30 mouse cellular contexts compared by ENCODE assay signal in the genomic region with DNA sequence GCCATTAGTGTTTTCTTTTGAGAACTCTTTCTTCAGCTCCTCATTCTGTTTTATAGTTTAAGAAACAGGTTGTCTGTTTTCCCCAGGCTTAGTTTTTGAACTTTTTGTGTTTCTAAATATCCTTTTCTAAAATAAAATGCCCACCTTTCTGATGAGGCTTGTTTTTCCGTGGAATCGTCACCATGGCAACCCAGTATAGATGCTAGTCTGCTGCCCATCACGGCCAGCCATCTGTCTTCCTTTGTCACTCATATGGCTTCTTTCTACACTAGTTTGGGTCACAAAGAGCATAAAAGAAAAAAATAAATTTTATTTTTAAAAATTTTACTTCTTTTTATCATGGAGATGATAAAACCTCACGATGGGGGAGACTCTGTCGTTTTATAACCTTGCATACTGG.
A peak's percentile ranks its signal among the peaks of the same experiment; 100 is the strongest.
DNase-seq lines count a peak whose midpoint lies in the region; ATAC-seq lines count a peak whose summit lies in the region.
"Had no signal": no experiment of that assay in that cellular context is flagged by ENCODE, and none has a peak within 500 bp of the region (broad histone marks: within the 10 kb centered on the region; RNA-seq: fewer than 3 reads in every experiment).

No protein-coding gene starts in this region.

- H3K27ac ChIP-seq in forebrain, embryonic 14.5 days (ENCODE audit: low read depth, low read length): no peak overlapping the region
- no peak overlapping the region for H3K27ac ChIP-seq in forebrain, embryonic 11.5 days (ENCODE audit: low read depth, low read length)
- H3K27ac ChIP-seq: embryonic facial prominence, embryonic 10.5 days; embryonic facial prominence, embryonic 15.5 days; forebrain, embryonic 13.5 days; gastrocnemius, adult 2 months; hindbrain, embryonic 15.5 days; kidney, embryonic 15.5 days; limb, embryonic 10.5 days; limb, embryonic 15.5 days; liver, embryonic 13.5 days had no signal

- no peaks in the 10 kb centered on the region for H3K27me3 ChIP-seq in forebrain, embryonic 14.5 days (replicated peaks; ENCODE audit: control insufficient read depth, insufficient read depth, low read length)
- no peaks in the 10 kb centered on the region for H3K27me3 ChIP-seq in forebrain, embryonic 11.5 days (ENCODE audit: control insufficient read depth, insufficient read depth, low read length)
- H3K27me3 ChIP-seq: embryonic facial prominence, embryonic 15.5 days; forebrain, embryonic 13.5 days; hindbrain, embryonic 15.5 days; limb, embryonic 15.5 days; liver, embryonic 13.5 days; Patski had no signal

- WGBS in forebrain, embryonic 14.5 days: 72% methylated on average over 5 of the region's 5 CpGs
- 79% methylated on average over 5 of the region's 5 CpGs for WGBS in forebrain, embryonic 11.5 days

- no peaks in the 10 kb centered on the region for H3K36me3 ChIP-seq in forebrain, embryonic 14.5 days (ENCODE audit: control insufficient read depth, insufficient read depth, low read length)
- H3K36me3 ChIP-seq in forebrain, embryonic 11.5 days (ENCODE audit: control insufficient read depth, insufficient read depth, low read length): no peaks in the 10 kb centered on the region
- H3K36me3 ChIP-seq: embryonic facial prominence, embryonic 10.5 days; embryonic facial prominence, embryonic 15.5 days; hindbrain, embryonic 15.5 days; kidney, embryonic 15.5 days; limb, embryonic 10.5 days; limb, embryonic 15.5 days; liver, embryonic 13.5 days had no signal

- H3K9me3 ChIP-seq in forebrain, embryonic 14.5 days (replicated peaks; ENCODE audit: control insufficient read depth, low read length): no peaks in the 10 kb centered on the region
- H3K9me3 ChIP-seq in forebrain, embryonic 11.5 days (ENCODE audit: control insufficient read depth, low read length): no peaks in the 10 kb centered on the region
- H3K9me3 ChIP-seq: embryonic facial prominence, embryonic 10.5 days; embryonic facial prominence, embryonic 15.5 days; forebrain, embryonic 13.5 days; hindbrain, embryonic 15.5 days; kidney, embryonic 15.5 days; limb, embryonic 10.5 days; limb, embryonic 15.5 days; liver, embryonic 13.5 days had no signal

- no peak overlapping the region for H3K4me3 ChIP-seq in forebrain, embryonic 14.5 days (ENCODE audit: low read depth, low read length)
- no peak overlapping the region for H3K4me3 ChIP-seq in forebrain, embryonic 11.5 days (ENCODE audit: low read depth, low read length)
- H3K4me3 ChIP-seq: embryonic facial prominence, embryonic 10.5 days; embryonic facial prominence, embryonic 15.5 days; forebrain, embryonic 13.5 days; gastrocnemius, adult 2 months; hindbrain, embryonic 15.5 days; kidney, embryonic 15.5 days; limb, embryonic 10.5 days; limb, embryonic 15.5 days; liver, embryonic 13.5 days had no signal

- no peak overlapping the region for H3K9ac ChIP-seq in forebrain, embryonic 14.5 days (ENCODE audit: low read length)
- no peak overlapping the region for H3K9ac ChIP-seq in forebrain, embryonic 11.5 days (ENCODE audit: low read length)
- H3K9ac ChIP-seq: embryonic facial prominence, embryonic 15.5 days; forebrain, embryonic 13.5 days; hindbrain, embryonic 15.5 days; kidney, embryonic 15.5 days; limb, embryonic 15.5 days; liver, embryonic 13.5 days had no signal

- H3K4me1 ChIP-seq in forebrain, embryonic 14.5 days (ENCODE audit: control insufficient read depth, insufficient read depth, low read length): no peaks in the 10 kb centered on the region
- no peaks in the 10 kb centered on the region for H3K4me1 ChIP-seq in forebrain, embryonic 11.5 days (replicated peaks; ENCODE audit: control insufficient read depth, insufficient read depth, low read length)
- H3K4me1 ChIP-seq: embryonic facial prominence, embryonic 15.5 days; hindbrain, embryonic 15.5 days; liver, embryonic 13.5 days had no signal

- no peak for ATAC-seq in forebrain, embryonic 14.5 days
- no peak for ATAC-seq in forebrain, embryonic 11.5 days (replicated peaks; ENCODE audit: low FRiP score)
- ATAC-seq: forebrain, embryonic 13.5 days; lung, postnatal 0 days; Patski had no signal

- peak; percentile 46 for DNase-seq in forebrain, embryonic 14.5 days (ENCODE audit: low spot score)
- DNase-seq in forebrain, embryonic 11.5 days (ENCODE audit: low spot score): no peak
- DNase-seq in left cerebral cortex, postnatal 4 days: peak; percentile 29
- no peak for DNase-seq in left cerebral cortex, adult 8-10 months (ENCODE audit: low spot score in 2 of 2)
- peak; percentile 13 for DNase-seq in right cerebral cortex, postnatal 4 days
- no peak for DNase-seq in right cerebral cortex, adult 18-20 months
- DNase-seq in urinary bladder, postnatal 4 days (ENCODE audit: low spot score in 2 of 2): no peak
- DNase-seq: adrenal gland, postnatal 10 days; cerebellum, adult 11-12 months; gastrocnemius, adult 2 months; gastrocnemius, postnatal 36 days; heart, adult 18-20 months; heart, postnatal 36 days; kidney, adult 18-20 months; kidney, postnatal 25 days; liver, embryonic 13.5 days; lung, postnatal 4 days; right cerebral cortex, postnatal 14 days; spleen, adult 18-20 months; thymus, postnatal 14 days had no signal

- intact Hi-C loops in left cerebral cortex, postnatal 4 days (cut with DNase I): no loop called here

- no peak overlapping the region for H3K4me2 ChIP-seq in forebrain, embryonic 14.5 days (ENCODE audit: low read length)
- no peak overlapping the region for H3K4me2 ChIP-seq in forebrain, embryonic 11.5 days (ENCODE audit: low read depth, low read length, severe bottlenecking)
- H3K4me2 ChIP-seq: embryonic facial prominence, embryonic 15.5 days; forebrain, embryonic 13.5 days; heart, embryonic 11.5 days; hindbrain, embryonic 15.5 days; kidney, embryonic 15.5 days; limb, embryonic 15.5 days; liver, embryonic 13.5 days had no signal

Comparison
In these comparisons a context has a peak if more than half of its experiments do, and no peak if none do; other contexts are left out.
1. DNase-seq: peak in forebrain, embryonic 14.5 days (single experiment), left cerebral cortex, postnatal 4 days (single experiment) and right cerebral cortex, postnatal 4 days (single experiment); none in forebrain, embryonic 11.5 days (single experiment), left cerebral cortex, adult 8-10 months (0 of 2), right cerebral cortex, adult 18-20 months (single experiment) and urinary bladder, postnatal 4 days (0 of 2).